Mouse (Mus musculus) G1E-ER4 (cell line): ENCODE data around the gene Fbxw8. TPM values are rescaled to one million over a fixed set of nuclear protein-coding genes. Genes with fewer than 3 reads are reported as not detected.

Experiments
- GATA1 ChIP-seq: IDR thresholded peaks from one replicate; pipeline ENCODE4 v1.8.0; 2012; ENCODE audit warnings: low read length, inconsistent platforms
- polyA plus RNA-seq: library from polyadenylated mRNA; stranded (reverse); fragments of >175 nt; gene quantifications from 2 replicates; pipeline ENCODE4 v1.2.3, GENCODE M21; 2012

Fbxw8 gene
- polyA plus RNA-seq, 1 experiment = 36.0 TPM

DNA sequence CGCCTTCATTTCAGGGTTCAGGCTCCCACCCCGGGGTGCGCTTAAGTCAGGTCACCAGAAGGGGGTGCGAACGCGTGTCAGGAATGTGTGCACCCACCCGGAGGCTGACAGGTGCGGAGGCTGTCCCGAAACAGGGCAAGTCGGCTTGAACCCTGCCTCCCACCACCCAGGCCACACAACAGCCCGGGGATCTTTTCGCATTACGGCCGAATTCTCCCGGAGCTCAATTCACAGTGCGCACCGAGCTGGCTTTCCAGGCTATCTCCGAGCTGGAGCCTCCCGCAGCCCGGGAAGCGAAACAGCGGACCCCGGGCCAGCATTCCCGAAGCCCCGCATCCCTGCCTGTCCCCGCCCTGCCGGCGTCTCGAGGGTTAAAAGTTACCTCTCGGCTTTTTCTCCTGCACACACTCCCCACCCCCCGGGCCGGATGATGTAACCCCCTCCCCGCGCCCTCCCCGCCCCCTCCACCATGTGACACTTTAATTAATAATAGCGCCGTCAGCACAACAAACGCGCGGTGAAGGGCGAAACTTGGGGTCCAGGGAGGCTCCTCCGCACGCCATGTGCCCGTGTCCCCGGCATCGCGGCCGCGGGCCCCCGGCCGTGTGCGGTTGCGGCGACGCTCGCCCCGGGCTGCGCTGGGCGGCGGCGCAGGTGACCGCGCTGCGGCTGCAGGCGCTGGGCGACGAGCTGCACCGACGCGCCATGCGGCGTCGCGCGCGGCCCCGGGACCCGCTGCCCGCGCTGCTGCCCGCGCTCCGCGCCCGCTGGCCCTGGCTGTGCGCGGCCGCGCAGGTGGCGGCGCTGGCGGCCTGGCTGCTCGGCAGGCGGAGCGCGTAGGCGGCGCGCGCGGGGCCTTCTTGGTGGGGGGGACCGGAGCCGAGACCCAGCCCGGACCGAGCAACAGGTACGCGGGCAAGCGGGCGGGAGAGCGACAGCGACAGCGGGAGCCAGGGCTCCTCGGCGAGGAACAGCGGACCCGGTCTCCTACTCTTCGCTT is 14.3 kb upstream of the Fbxw8 start:
- TF ChIP-seq GATA1 = no peak

DNA sequence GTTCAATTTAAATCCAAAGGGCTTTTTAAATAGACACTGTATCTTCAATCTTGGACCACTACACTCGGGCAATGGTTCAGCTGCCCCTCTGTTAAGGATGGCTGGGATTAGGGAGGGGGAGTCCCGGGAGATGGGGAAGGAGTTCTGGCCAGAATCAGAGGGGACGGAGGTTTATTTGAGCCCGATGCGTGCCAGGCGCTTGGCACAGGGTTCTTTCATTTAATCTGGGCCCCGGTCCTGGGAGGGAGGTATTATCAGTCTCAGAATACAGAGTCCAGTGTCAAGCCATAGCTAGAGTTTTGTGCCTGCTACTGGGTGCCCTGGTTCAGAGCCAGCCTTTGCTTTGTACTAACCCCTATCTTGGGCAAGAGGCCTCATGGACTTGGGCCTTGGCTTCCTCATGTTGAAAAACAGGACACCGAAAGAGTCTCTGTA is 12.3 kb upstream of the Fbxw8 start:
- TF ChIP-seq GATA1 = no peak

- TF ChIP-seq GATA1 = no peak
Observed at GRCm38 (mm10) chr5:118165462-118165861, 10.2 kb upstream of the Fbxw8 start.

DNA sequence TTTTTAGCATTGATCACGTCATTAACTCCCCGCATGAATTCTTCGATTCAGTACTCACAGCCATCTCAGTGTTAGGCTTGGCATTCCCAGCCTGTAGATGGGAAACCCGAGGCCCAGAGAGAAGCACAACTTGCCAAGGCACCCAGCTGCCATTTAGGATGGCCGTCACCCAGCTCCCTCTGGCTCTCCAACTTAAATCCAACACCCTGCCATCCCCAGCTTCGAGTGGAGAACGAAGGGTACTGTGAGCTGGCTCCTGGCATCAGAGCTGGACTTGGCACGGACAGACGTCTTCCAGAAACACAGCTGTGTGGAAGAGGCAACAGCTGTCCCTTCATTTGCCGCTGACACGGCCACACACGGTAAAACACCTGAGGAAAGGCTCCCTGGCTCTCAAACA is 9.3 kb upstream of the Fbxw8 start, which contains the start of gene Hrk:
TSS of gene Hrk (plus strand) at position 68 of the 400 bp plus-strand sequence.
- no peak for TF ChIP-seq GATA1

DNA sequence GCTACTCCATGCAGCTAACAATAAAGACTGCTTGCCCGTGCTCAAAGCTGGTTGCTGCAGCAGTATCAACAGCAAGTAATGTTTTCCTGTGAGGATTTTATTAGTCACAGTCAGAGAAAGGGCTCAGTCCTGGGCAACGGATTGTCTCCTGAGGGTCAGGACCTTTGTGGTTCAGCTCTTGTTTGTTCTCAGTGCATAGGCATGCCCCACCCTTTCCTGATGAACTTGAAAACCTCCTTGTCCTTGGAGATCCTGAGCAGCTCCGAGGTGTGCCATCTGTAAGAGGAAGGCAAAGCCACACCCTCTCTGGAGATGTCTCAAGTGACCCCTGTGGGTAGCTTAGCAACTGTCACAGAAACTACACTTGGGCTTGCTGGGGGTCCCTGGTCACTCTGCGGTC is 5.4 kb upstream of the Fbxw8 start:
- no peak for TF ChIP-seq GATA1

DNA sequence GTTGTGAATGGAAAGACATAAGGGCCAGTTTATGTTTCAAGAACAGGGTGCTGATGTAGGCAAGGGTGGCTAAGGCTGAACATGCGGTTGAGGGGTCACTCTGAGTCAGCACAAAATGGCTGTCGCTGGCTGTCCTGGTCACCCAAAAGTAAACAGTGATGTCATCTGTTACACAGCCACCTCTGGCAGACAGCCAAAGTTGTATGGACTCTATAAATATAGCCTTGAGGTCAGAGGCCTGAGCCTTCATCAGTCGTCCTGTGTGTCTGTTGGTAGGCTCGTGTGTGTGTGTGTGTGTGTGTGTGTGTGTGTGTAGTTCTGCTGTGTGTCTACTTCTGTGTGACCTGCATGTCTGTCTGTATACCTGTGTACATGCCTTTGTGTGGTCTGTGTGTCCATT is 1.7 kb upstream of the Fbxw8 start:
- no peak for TF ChIP-seq GATA1

DNA sequence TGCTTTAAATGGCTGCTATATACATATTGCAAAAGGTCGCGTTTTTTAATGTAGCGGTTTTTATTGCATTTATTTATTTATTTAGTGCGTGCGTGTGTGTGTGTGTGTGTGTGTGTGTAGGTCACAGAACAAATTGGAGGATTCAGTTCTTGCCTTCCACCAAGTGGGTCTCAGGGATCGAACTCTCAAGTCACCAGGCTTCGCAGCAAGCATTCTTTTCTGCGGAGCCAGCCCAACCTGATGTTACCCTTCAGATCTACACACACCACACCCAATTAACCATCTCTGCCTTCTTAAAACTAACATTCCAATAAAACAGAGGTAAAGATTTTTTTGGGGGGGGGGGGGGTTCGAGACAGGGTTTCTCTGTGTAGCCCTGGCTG is 292 bp upstream of the Fbxw8 start:
- TF ChIP-seq GATA1 = no peak

- no peak for TF ChIP-seq GATA1
Observed at GRCm38 (mm10) chr5:118149711-118150110, 5.6 kb downstream of the Fbxw8 start.

- TF ChIP-seq GATA1 = no peak
Observed at GRCm38 (mm10) chr5:118147264-118147663, 8.0 kb downstream of the Fbxw8 start.

DNA sequence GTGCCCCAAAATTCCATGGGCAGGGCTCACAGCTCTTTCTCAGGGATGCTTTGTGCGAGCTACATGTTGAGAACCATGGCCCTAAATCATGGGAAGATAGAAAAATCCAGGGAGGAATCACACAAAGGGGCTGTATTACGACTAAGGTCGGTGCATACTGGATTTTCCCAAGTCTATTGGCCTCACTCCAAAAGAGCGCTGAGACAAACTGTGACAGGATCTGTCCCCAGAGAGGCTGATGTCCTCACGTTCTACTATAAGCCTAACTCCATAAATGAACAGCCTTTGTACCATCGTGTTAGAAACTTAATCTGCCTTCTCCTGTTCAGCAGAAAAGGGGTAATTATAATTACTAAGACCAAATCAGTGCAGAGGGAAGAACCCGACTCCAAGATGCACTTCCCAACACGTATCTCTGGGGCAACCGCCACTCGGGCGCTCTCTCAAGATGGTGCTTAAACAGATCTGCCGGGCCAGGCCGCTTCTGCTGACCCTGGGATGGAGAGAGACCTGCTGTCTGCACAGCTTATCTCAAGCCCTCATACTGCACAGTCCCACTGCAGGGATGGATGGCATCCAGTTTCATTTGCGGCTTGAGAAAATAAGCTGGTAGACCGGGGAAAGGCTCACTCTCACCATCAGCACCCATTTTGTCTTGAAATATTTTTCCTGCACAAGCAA is 9.1 kb downstream of the Fbxw8 start:
- TF ChIP-seq GATA1 = no peak

DNA sequence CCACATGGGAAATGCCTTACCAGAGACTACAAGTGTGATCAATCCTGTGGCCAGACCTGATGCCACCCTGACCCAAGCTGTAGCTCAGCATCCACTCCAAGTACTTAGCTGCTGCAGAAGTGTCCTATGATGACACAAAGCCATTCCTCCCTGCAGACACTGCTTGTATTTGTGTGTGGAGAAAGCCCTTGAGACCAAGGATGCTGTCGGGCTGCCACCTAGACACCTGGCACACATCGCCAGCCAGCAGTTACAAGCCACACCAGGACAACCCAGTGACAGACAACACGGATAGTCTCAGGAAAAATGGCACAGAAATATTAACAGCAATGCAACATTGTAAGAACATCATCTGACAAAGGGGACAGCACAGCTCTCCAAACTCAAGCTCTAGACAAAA is 9.8 kb downstream of the Fbxw8 start:
- TF ChIP-seq GATA1 = no peak

DNA sequence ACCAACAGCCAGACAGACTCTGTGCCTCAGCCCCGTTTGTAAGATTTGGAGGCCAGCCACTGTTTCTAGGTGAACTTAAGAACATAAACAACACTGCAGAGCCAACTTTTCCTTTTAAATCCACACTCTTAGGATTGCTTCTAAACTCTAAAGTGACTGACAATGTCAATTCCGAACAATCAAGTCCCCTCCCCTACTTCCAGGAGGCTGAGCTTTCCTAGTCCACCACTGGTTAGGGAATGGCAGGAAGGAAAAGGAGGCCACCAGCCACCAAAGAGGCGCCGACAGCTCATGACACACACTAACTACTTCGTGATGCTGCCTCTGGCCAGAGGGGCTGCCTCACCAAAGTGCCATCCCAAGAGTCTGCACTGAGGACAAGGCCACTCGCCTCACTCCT is 10.5 kb downstream of the Fbxw8 start:
- no peak for TF ChIP-seq GATA1

DNA sequence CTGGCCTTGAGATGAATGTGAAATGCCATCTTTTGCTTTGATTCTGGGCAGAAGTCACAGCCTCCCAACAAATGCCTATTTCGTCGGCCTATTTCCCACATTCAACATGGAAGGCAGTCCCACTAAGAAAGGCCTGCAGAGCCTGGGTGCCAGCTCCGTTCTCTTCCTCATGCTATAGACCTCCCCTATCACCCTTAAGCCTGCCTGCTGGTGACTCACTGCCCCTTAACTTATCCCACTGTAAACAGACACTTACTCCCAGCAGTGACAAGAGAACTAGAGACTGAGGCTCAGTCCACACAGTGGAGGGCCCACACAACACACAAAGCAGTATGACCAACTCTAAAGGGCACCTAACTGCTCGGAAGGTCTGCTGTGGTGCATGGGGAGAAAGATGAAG is 10.9 kb downstream of the Fbxw8 start:
- no peak for TF ChIP-seq GATA1

DNA sequence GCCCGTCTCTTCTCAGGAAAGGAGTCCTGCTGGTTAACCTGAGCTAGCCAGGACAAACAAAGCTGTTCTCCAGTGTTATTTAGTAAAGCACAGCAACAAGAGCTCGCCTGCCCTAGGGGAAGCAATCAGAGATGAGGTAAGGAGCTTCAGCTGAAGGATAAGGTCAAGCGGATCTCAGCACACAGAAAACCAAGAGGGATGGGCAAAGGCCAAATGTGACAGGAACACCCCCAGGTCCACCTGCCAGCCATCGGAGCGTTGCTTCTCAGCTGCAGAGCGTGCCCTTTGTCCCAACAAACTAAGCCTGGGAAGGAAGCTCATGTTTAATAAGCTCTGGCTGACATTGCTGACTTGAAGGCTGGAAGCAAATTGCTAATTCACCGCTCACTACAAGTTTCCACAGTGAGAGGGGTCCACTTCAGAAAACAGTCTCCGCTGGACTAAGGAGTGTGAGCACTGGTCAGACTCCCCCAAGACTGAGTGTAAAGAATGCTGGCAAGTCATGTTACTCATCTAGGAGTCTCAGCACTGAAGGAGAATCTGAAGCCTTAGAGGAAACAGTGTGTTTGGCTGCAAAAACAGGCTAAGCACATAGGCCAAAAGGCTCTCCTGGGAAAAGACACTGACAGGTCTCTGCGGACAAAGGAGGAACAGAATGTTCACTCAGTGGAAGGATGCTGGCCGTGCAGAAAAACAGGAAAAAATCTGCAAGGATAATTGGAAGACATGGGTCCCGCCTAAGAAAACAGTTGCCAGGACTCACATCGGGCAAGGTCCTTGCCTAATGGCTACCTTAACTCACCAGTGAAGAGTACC is 11.8 kb downstream of the Fbxw8 start:
- TF ChIP-seq GATA1 = no peak

DNA sequence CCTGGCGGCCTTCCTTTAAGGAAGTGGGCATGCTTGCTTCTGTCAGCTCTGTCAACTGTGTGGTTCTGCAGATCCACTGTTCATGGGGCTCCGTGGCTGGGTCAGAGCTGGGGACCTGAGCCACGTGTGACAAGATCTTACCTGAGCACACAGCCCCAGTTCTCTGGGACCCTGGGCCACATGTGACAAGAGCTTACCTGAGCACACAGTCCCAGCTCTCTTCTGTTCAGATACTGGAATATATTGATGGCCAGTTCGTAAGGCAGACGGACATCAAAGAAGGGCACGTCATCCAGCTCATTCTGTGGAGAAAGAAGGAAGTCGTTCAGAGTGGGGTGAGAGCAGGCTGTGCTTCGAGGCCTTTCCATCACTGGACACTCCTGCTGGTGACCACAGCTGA is 12.8 kb downstream of the Fbxw8 start:
- TF ChIP-seq GATA1 = no peak

DNA sequence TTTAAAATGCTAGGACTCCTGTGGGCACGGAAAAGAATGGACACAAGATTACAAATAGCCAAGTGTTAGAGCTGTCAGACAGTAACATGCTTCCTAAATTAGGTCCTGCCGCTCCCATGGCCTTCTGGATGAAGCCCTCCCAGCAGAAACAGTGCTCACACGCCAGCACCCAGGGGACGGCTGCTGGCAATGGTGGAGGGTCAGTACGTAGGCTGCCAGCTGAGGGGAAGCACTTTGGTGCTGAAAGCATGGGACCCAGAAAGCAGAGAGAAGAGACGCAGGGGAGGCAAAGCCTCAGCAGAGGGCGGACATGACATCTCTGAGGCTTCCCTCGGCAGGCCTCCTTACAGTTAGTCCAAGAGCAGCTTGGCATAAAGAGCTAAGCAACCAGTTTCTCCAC is 15.6 kb downstream of the Fbxw8 start:
- TF ChIP-seq GATA1 = no peak

DNA sequence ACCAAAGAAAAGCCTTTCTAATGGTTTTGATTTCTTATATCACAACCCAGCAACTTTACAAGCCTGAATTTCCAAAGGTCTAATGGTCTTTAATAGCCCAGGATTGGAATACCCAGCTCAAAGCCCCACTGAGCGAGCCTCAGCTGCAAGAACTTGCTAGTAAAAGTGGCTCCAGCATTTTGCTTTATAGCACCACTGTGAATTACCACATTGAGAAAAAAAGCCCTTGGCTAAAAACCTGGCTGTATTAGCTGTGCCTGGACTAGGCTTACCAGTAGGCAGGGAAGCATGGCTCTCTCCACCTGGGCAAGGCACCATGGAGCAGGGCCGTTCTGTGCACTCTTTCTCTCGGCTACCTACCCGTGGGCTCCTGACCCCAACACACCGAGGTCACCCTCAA is 18.9 kb downstream of the Fbxw8 start:
- TF ChIP-seq GATA1 = no peak
